Mouse (Mus musculus) embryonic facial prominence, embryonic 15.5 days (tissue): ENCODE measurements around the gene Stx1b. TPM values are rescaled to one million over a fixed set of nuclear protein-coding genes. Genes with fewer than 3 reads are reported as not detected.
"Not testable (repeated sequence)": the region's sequence is repeated elsewhere in the genome, so short reads cannot be mapped to it uniquely, and the experiment has no call there.

ENCODE experiments used
- ATAC-seq: fragments of 200-750 bp; cut with Nextera tagmentation; 2 replicates; pipeline ENCODE4 v1.8.0; 2017; ENCODE audit warnings: low read depth, moderate TSS enrichment; ENCODE audit not compliant: insufficient number of reproducible peaks, low FRiP score, low TSS enrichment
- H3K27ac ChIP-seq: fragments of 300-500 bp; sonication (generic); replicated peaks from 2 replicates; pipeline ENCODE4 v1.5.1; 2015; ENCODE audit warnings: mild to moderate bottlenecking, inconsistent platforms
- H3K27me3 ChIP-seq: fragments of 300-500 bp; sonication (generic); 2 replicates; pipeline ENCODE4 v1.6.1; 2015; ENCODE audit warnings: inconsistent platforms
- H3K36me3 ChIP-seq: fragments of 300-500 bp; sonication (generic); 2 replicates; pipeline ENCODE4 v1.6.1; 2015; ENCODE audit warnings: mild to moderate bottlenecking, inconsistent platforms
- H3K4me1 ChIP-seq: fragments of 300-500 bp; sonication (generic); 2 replicates; pipeline ENCODE4 v1.6.1; 2015; ENCODE audit warnings: inconsistent platforms
- H3K4me2 ChIP-seq: fragments of 300-500 bp; sonication (generic); replicated peaks from 2 replicates; pipeline ENCODE4 v1.6.1; 2015; ENCODE audit warnings: mild to moderate bottlenecking, inconsistent platforms
- H3K4me3 ChIP-seq: fragments of 300-500 bp; sonication (generic); replicated peaks from 2 replicates; pipeline ENCODE4 v1.5.1; 2015; ENCODE audit warnings: mild to moderate bottlenecking, inconsistent platforms
- H3K9ac ChIP-seq: fragments of 300-500 bp; sonication (generic); 2 replicates; pipeline ENCODE4 v1.6.1; 2015; ENCODE audit warnings: inconsistent platforms
- H3K9me3 ChIP-seq: fragments of 300-500 bp; sonication (generic); replicated peaks from 2 replicates; pipeline ENCODE4 v1.6.1; 2016; ENCODE audit warnings: inconsistent platforms
- WGBS: fragments of 180-500 bp; shearing (Covaris S2); methylation state at CpG from one replicate; pipeline ENCODE4 v1.1.7; 2015; 5-methylcytosine and 5-hydroxymethylcytosine counted together
- polyA plus RNA-seq: library from polyadenylated mRNA; unstranded; fragments of >200 nt; fragmentation: Nextera tagmentation; extraction: Ambion mirVana; gene quantifications from 2 replicates; pipeline ENCODE4 v1.2.1, GENCODE M21; 2015

The Stx1b gene
- polyA plus RNA-seq, 1 experiment from 2014 or later, result 6.9 TPM

DNA sequence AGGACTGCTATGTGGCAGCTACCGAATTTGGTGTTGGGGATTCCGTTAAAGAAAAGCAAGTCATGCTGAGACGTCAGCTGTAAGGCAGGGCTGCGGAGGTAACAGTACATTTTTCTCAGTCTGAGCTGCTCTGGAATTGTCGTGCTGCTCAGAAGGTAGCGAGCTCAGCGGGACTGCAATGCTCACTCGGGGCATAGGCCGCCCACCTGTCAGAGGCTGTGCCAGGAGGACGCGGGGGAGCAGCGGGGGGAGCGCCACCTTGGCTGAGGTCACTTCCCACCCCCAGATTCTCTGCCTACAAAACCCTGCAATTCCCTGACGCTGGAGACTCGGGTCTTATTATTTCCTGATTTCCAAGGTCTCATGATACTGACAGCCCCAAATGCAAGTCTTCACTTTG, 16.5 kb upstream of the Stx1b start:
- 0 out of 2 replicates have a peak, but pooled peaks have one; percentile 22 for ATAC-seq
- no peaks in the 10 kb centered on the region for H3K27me3 ChIP-seq
- WGBS, result 2% methylated on average over 15 of the region's 15 CpGs

DNA sequence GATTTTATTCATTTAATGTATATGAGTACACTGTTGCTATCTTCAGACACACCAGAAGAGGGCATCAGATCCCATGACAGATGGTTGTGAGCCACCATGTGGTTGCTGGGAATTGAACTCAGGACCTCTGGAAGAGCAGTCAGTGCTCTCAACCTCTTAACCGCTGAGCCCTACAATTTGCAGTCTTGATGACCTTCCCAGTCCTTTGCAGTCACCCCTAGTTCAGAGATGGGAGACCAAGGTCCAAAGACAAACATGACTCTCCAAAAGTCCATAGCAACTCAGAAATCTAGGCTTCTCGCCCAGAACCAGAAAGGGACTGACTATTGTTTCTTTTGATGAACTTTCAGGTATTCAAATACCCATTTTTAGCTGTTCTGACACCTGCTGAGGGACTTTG, 15.7 kb upstream of the Stx1b start:
- not testable (repeated sequence) for H3K4me2 ChIP-seq

More for the DNA sequence above, 16.5 kb upstream of the Stx1b start:
- peak overlapping the region; percentile 90 for H3K4me2 ChIP-seq
- peak overlapping the region; percentile 50 for H3K9ac ChIP-seq
- H3K4me3 ChIP-seq, result peak overlapping the region; percentile 66
- H3K4me1 ChIP-seq, result peaks cover 14% of the 10 kb centered on the region
- peak overlapping the region; percentile 97 for H3K27ac ChIP-seq
- H3K9me3 ChIP-seq, result no peaks in the 10 kb centered on the region
- H3K36me3 ChIP-seq, result peaks cover 23% of the 10 kb centered on the region

DNA sequence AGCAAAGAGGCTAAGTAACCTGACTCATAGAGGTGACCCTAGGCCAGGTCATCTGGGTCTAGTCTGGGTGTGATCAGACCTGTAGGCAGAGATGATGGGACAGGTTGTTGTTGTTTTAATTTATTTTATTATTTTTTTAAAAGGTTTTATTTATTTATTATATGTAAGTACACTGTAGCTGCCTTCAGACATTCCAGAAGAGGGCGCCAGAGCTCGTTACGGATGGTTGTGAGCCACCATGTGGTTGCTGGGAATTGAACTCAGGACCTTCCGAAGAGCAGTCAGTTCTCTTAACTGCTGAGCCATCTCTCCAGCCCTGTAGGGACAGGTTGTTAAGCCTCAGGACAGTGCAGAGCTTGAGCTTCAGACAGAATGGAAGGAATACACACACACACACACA, 13.5 kb upstream of the Stx1b start:
- H3K9ac ChIP-seq, H3K36me3 ChIP-seq, ATAC-seq, H3K4me3 ChIP-seq, H3K27me3 ChIP-seq, H3K4me2 ChIP-seq, H3K9me3 ChIP-seq, H3K27ac ChIP-seq: not testable (repeated sequence)
- peaks cover 12% of the 10 kb centered on the region for H3K4me1 ChIP-seq
- 75% methylated on average over 4 of the region's 4 CpGs for WGBS

More for the DNA sequence above, 15.7 kb upstream of the Stx1b start:
- WGBS, result 84% methylated on average over 2 of the region's 2 CpGs
- not testable (repeated sequence) for H3K27ac ChIP-seq, ATAC-seq, H3K9me3 ChIP-seq, H3K4me3 ChIP-seq, H3K9ac ChIP-seq, H3K27me3 ChIP-seq
- Histone ChIP-seq H3K36me3 (peaks cover 16% of the 10 kb centered on the region), H3K4me1 (peaks cover 14% of the 10 kb centered on the region)

DNA sequence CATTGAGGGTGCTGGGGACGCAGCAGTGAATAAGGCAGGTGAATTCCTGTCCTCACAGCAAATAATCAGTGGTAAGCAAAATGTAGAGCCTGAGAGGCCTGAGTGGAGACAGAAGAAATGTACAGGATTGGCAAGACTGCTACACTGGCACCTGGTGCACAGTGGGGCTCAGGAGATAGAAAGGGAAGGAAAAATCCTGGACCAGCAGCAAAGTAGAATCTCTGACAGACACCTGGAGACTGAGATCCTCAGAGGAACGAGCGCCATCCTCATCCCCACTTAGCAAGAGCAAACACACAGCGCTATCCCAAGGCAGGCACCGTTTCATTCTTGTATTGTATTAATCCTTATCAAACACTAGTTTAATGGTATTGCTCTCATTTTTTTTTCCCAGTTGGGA, 13.1 kb upstream of the Stx1b start:
- ATAC-seq, result no peak
- Histone ChIP-seq H3K4me2 (no peak overlapping the region), H3K4me1 (peaks cover 8% of the 10 kb centered on the region), H3K9me3 (no peaks in the 10 kb centered on the region), H3K36me3 (no peaks in the 10 kb centered on the region), H3K4me3 (no peak overlapping the region), H3K27ac (no peak overlapping the region), H3K9ac (no peak overlapping the region), H3K27me3 (no peaks in the 10 kb centered on the region)
- WGBS, result 85% methylated on average over 5 of the region's 5 CpGs

DNA sequence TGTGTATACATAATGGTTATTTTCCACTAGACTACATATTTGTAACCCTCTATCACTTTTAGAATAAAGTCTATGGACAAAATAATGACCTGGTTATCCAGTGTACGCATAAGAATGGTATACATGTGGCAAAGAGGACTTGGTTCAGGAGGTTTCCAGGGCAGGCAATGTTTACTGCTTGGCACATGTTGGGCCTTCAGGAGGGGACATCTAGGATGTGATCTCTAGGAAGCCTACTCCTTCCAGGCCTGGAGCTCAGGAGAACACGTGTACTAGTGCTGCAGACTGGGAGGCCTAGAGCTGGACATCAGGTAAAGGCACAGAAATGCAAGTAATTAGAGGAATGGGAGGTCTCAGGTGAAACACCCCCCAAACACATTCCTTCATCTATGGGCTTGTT, 11.2 kb upstream of the Stx1b start:
- no peak for ATAC-seq
- no peaks in the 10 kb centered on the region for H3K27me3 ChIP-seq
- no peak overlapping the region for H3K4me2 ChIP-seq
- 66% methylated on average over 2 of the region's 2 CpGs for WGBS
- no peaks in the 10 kb centered on the region for H3K9me3 ChIP-seq
- no peak overlapping the region for H3K27ac ChIP-seq
- no peaks in the 10 kb centered on the region for H3K36me3 ChIP-seq
- H3K4me1 ChIP-seq, result peaks cover 2% of the 10 kb centered on the region; the same call in 1 of the 2 replicates
- no peak overlapping the region for H3K9ac ChIP-seq
- H3K4me3 ChIP-seq, result no peak overlapping the region

DNA sequence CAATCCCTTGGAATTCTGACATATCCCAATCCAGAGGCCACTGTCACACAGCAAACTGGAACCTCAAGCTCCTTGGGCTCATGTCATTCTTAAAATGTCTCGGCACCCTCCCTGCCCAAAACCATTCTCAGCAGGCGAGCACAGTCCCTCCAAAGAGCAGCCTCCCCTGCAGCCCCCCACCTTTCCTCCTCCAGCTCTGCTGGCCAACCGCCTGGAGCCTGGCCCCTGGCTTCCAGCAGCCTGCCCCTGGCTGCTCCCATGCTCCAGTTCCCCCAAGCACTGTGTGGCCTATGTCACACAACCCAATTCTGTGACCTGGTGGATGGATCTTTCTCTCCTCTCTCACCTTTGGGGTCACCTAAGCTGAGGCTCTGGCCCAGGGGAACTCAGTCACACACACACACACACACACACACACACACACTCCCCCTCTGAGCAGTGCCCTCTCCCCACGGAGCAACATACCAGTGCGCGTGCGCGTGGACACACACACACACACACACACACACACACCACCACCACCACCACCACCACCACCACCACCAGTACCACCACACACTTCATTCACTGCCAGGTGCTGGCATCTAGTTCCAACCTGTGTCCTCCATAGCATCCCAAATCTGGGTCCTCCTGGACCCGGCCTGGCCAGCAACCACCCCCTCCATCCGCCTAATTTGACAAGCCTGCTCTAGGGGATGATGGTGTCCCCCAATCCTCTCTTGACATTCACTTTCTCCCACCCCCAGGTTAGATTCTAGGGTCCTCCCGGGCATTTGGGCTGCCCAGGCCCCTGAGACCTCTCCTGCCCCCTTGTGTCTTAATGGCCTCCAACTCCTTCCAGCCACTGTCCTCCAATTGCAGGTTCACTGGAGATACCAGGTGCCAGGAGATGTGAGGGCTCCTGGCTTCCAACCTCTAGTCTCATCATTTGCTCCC, 845 bp downstream of the Stx1b start:
- Histone ChIP-seq H3K27me3 (no peaks in the 10 kb centered on the region), H3K9ac (peak overlapping the region; percentile 65), H3K4me3 (peak overlapping the region; percentile 61), H3K36me3 (no peaks in the 10 kb centered on the region), H3K4me2 (peak overlapping the region; percentile 77), H3K27ac (peak overlapping the region; percentile 55; the same call in 1 of the 2 replicates), H3K4me1 (peaks cover 31% of the 10 kb centered on the region), H3K9me3 (no peaks in the 10 kb centered on the region)
- 58% methylated on average over 11 of the region's 11 CpGs for WGBS
- ATAC-seq, result no peak

DNA sequence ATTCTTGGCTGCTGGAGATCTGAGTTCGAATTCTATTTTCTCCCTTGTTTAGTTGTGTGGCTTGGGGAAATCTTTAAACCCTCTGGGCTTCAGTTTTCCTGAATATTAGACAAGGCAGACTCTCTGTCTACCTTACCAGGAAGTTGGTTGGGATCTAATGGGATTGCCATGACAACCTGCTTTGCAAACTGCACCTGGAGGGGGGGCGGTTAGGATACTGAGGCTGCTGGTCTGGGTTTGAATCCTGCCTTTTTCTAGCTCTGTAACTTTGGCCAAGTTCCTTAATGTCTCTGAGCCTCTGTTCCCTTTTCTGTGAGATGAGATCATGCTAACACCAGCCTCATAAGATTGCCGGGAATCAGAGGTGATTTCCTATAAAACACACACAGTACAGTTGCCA, 1.9 kb downstream of the Stx1b start:
- H3K4me3 ChIP-seq, result no peak overlapping the region
- no peak overlapping the region for H3K9ac ChIP-seq
- ATAC-seq, result no peak
- H3K4me2 ChIP-seq, result no peak overlapping the region
- H3K36me3 ChIP-seq, result no peaks in the 10 kb centered on the region
- H3K4me1 ChIP-seq, result peaks cover 31% of the 10 kb centered on the region
- H3K27me3 ChIP-seq, result no peaks in the 10 kb centered on the region
- WGBS, result 86% methylated on average over 3 of the region's 3 CpGs
- no peaks in the 10 kb centered on the region for H3K9me3 ChIP-seq
- no peak overlapping the region for H3K27ac ChIP-seq

DNA sequence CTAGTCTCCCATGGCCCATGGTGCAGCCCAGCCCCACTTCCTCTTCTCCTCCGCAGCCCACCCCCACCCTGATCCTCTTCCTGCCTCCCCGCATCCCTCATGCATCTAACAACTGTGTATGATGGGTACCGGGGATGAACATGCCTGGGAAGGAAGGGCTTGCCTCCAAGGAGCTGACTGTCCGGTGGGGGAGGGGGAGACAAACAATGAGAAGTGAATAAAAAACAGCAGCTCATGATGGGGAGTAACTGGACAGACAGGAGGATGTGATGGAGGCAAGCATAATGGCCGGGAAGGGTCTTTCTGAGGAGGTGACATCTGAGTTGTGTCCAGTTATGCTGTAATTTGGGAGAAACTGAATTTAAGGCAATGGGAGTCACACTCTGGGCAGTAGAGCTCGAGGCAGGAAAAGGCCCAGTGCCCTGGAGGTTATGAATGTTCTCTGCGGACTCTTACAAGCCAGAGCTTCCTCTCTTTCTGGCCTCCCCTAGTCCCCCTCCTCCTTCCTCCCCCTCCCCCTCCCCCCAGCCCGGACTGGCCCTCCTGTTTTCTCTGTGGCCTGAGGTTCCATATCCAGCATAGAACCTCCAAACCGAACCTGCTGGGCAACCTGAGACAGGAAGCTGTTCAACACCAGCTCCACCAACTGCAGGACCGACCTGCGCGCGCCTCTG, 3.4 kb downstream of the Stx1b start:
- H3K9me3 ChIP-seq, result no peaks in the 10 kb centered on the region
- H3K4me1 ChIP-seq, result peaks cover 37% of the 10 kb centered on the region
- H3K4me3 ChIP-seq, result no peak overlapping the region
- H3K36me3 ChIP-seq, result no peaks in the 10 kb centered on the region
- H3K9ac ChIP-seq, result no peak overlapping the region
- WGBS, result 45% methylated on average over 13 of the region's 13 CpGs
- peak overlapping the region; percentile 22; the same call in 1 of the 2 replicates for H3K27ac ChIP-seq
- no peak for ATAC-seq
- no peaks in the 10 kb centered on the region for H3K27me3 ChIP-seq
- H3K4me2 ChIP-seq, result no peak overlapping the region

DNA sequence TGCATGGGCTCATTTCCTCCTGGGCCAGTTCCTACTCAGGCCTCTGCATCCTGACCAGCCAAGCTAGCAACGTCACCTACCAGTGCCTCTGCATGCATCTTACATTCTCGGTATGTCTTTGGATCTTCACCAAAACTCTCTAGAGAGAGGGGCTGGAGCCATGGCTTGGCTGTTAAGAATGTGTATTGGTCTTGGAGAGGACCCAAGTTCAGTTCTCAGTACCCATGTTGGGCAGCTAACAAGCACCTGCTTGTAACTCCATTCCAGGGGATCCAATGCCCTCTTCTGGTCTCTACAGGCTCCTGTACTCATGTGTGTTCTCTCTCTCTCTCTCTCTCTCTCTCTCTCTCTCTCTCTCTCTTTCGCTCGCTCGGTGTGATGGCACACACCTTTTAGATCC, 6.6 kb downstream of the Stx1b start:
- Histone ChIP-seq H3K36me3 (peaks cover 7% of the 10 kb centered on the region), H3K4me1 (peaks cover 20% of the 10 kb centered on the region), H3K4me2 (no peak overlapping the region), H3K9ac (no peak overlapping the region), H3K4me3 (no peak overlapping the region), H3K27me3 (no peaks in the 10 kb centered on the region), H3K27ac (no peak overlapping the region), H3K9me3 (no peaks in the 10 kb centered on the region)
- no peak for ATAC-seq
- WGBS, result 90% methylated on average over 5 of the region's 5 CpGs

DNA sequence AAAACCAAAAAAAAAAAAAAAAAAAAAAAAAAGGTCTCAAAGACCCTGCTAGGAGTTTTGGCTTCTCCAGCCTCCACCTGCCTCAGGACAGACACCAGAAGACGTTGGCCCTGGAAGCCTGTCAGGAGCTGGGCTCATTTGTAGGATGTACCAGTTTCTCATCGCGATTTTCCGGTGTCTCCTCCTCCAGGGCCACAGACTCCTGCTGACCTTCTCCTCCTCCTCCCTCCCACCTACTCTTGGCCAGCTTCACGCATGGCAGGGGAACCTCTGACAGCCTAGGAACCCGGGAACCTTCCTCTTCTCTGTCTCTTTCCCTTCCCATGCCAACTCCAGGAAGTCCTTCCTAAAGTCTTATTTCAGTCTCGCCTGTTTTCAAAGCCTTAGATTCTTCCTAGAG, 7.3 kb downstream of the Stx1b start:
- WGBS, result 83% methylated on average over 7 of the region's 7 CpGs

More for the DNA sequence above, 7.3 kb downstream of the Stx1b start:
- ATAC-seq, result no peak
- no peaks in the 10 kb centered on the region for H3K27me3 ChIP-seq
- peaks cover 18% of the 10 kb centered on the region; the same call in 1 of the 2 replicates for H3K4me1 ChIP-seq
- no peak overlapping the region for H3K9ac ChIP-seq
- H3K36me3 ChIP-seq, result peaks cover 7% of the 10 kb centered on the region
- H3K4me3 ChIP-seq, result no peak overlapping the region
- no peaks in the 10 kb centered on the region for H3K9me3 ChIP-seq
- no peak overlapping the region for H3K27ac ChIP-seq
- no peak overlapping the region for H3K4me2 ChIP-seq
